Mouse (Mus musculus) duodenum, adult 2 months (tissue): ENCODE measurements around the gene Acvr1c. TPM values are rescaled to one million over a fixed set of nuclear protein-coding genes. Genes with fewer than 3 reads are reported as not detected.

ENCODE experiments used
- polyA plus RNA-seq: library from polyadenylated mRNA; depleted of rRNA; stranded (reverse); fragments of >200 nt; gene quantifications from 2 replicates; pipeline ENCODE4 v1.2.3, GENCODE M21; 2012; ENCODE audit warnings: low replicate concordance; rRNA removed

Gene Acvr1c
- polyA plus RNA-seq = 0.20 TPM in 2 replicates

DNA sequence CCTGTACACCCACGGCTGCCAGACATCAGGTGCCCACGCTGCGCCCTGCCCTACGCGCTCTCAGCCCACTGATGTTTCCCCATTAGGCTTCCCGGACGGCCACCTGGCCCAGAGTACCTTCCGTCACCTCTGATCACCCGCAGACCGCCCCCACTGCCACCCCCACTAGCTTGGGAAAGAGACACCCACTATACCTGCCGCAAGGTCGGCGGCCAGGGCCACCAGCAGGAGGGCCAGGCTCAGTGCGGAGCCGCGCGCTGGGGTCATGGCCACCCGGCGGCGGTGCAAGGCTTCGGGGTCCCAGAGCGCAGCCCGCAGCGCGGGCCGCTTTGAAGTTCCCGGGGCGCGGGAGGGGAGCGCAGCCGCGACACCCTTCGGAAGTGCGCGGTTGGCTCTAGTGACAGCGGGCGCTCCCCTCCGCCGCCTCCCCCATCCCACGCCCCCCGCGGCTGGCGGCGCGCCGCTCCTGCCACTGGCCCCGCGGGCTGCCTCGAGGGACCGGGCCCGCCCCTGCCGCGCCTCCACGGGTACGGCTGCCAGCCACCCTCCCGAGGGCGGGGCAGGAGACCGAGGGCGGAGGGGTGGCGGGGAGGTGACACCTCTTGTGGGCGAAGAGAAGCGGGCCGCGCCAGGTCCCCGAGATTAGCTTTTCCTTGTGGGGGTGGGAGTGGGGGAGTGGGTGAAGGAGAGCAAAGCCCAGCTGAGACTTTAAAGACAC lies at the start of gene Acvr1c:
Gene Acvr1c (minus strand): TSS at position 482 of the 718 bp plus-strand sequence.

Other genes with a start within 250 kb of the Acvr1c start
- gene Cytip, start 162.4 kb downstream of the Acvr1c start, polyA plus RNA-seq = 3.3 and 14.8 TPM in 2 replicates
- gene Gm17409, start 112.2 kb upstream of the Acvr1c start, polyA plus RNA-seq = not detected in 2 replicates
- gene Acvr1, start 209.3 kb upstream of the Acvr1c start, polyA plus RNA-seq = 2.1 TPM in 2 replicates
- gene Upp2, start 209.4 kb upstream of the Acvr1c start, polyA plus RNA-seq = 4.1 and 4.6 TPM in 2 replicates